Mouse (Mus musculus): ENCODE data around the gene Eml6. TPM values are rescaled to one million over a fixed set of nuclear protein-coding genes. Genes with fewer than 3 reads are reported as not detected.

Gene Eml6
- polyA plus RNA-seq, 1 experiment from 2014 or later, result 0.57 TPM

GRCm38 (mm10) chr11:29747881-29748280, 278.0 kb downstream of the Eml6 start:
- Histone ChIP-seq H3K36me3 (peaks cover 12% of the 10 kb centered on the region), H3K4me2 (no peak overlapping the region), H3K27me3 (no peaks in the 10 kb centered on the region), H3K27ac (no peak overlapping the region), H3K9ac (no peak overlapping the region), H3K4me1 (replicated peaks) (0 out of 2 replicates have a peak, but pooled peaks cover 2% of the 10 kb centered on the region), H3K9me3 (replicated peaks) (no peaks in the 10 kb centered on the region), H3K4me3 (no peak overlapping the region)
- no peak for ATAC-seq (replicated peaks; ENCODE audit: insufficient number of reproducible peaks, insufficient read depth, low FRiP score, low read depth)
- WGBS, result 47% methylated on average over 1 of the region's 1 CpGs

GRCm38 (mm10) chr11:29747365-29747764, 278.5 kb downstream of the Eml6 start:
- Histone ChIP-seq H3K27ac (no peak overlapping the region), H3K4me3 (no peak overlapping the region), H3K27me3 (no peaks in the 10 kb centered on the region), H3K4me1 (replicated peaks) (0 out of 2 replicates have a peak, but pooled peaks cover 2% of the 10 kb centered on the region), H3K9ac (no peak overlapping the region), H3K4me2 (no peak overlapping the region), H3K9me3 (replicated peaks) (no peaks in the 10 kb centered on the region), H3K36me3 (peaks cover 16% of the 10 kb centered on the region)
- whole genome bisulfite sequencing, result 90% methylated on average over 3 of the region's 3 CpGs
- ATAC-seq (replicated peaks; ENCODE audit: insufficient number of reproducible peaks, insufficient read depth, low FRiP score, low read depth), result no peak

- 85% methylated on average over 9 of the region's 9 CpGs for WGBS
- Histone ChIP-seq H3K9me3 (replicated peaks) (no peaks in the 10 kb centered on the region), H3K27ac (no peak overlapping the region), H3K9ac (no peak overlapping the region), H3K36me3 (peaks cover 25% of the 10 kb centered on the region), H3K4me3 (no peak overlapping the region), H3K4me1 (replicated peaks) (no peaks in the 10 kb centered on the region), H3K4me2 (no peak overlapping the region), H3K27me3 (no peaks in the 10 kb centered on the region)
- ATAC-seq (replicated peaks; ENCODE audit: insufficient number of reproducible peaks, insufficient read depth, low FRiP score, low read depth), result no peak
Measured at GRCm38 (mm10) chr11:29746203-29746602, 279.6 kb downstream of the Eml6 start.

- no peak for ATAC-seq (replicated peaks; ENCODE audit: insufficient number of reproducible peaks, insufficient read depth, low FRiP score, low read depth)
- WGBS, result 69% methylated on average over 2 of the region's 2 CpGs
- H3K27me3 ChIP-seq, result no peaks in the 10 kb centered on the region
- peaks cover 25% of the 10 kb centered on the region for H3K36me3 ChIP-seq
- H3K9ac ChIP-seq, result no peak overlapping the region
- H3K4me1 ChIP-seq (replicated peaks), result no peaks in the 10 kb centered on the region
- no peak overlapping the region for H3K27ac ChIP-seq
- no peak overlapping the region for H3K4me3 ChIP-seq
- H3K4me2 ChIP-seq, result no peak overlapping the region
- H3K9me3 ChIP-seq (replicated peaks), result no peaks in the 10 kb centered on the region
Measured at GRCm38 (mm10) chr11:29745513-29745912, 280.3 kb downstream of the Eml6 start.

- Histone ChIP-seq H3K4me1 (replicated peaks) (0 out of 2 replicates have a peak, but pooled peaks cover under 1% of the 10 kb centered on the region), H3K9me3 (replicated peaks) (no peaks in the 10 kb centered on the region), H3K27me3 (no peaks in the 10 kb centered on the region), H3K9ac (no peak overlapping the region), H3K36me3 (peaks cover 25% of the 10 kb centered on the region), H3K4me2 (no peak overlapping the region), H3K4me3 (no peak overlapping the region), H3K27ac (no peak overlapping the region)
- WGBS, result 91% methylated on average over 5 of the region's 5 CpGs
- no peak for ATAC-seq (replicated peaks; ENCODE audit: insufficient number of reproducible peaks, insufficient read depth, low FRiP score, low read depth)
Measured at GRCm38 (mm10) chr11:29744760-29745430, 280.9 kb downstream of the Eml6 start.

GRCm38 (mm10) chr11:29739752-29740151, 286.1 kb downstream of the Eml6 start:
- peaks cover 8% of the 10 kb centered on the region for H3K4me1 ChIP-seq (replicated peaks)
- H3K4me3 ChIP-seq, result no peak overlapping the region
- no peaks in the 10 kb centered on the region for H3K9me3 ChIP-seq (replicated peaks)
- peaks cover 33% of the 10 kb centered on the region for H3K36me3 ChIP-seq
- ATAC-seq (replicated peaks; ENCODE audit: insufficient number of reproducible peaks, insufficient read depth, low FRiP score, low read depth), result no peak
- 88% methylated on average over 2 of the region's 2 CpGs for WGBS
- H3K27me3 ChIP-seq, result no peaks in the 10 kb centered on the region
- H3K9ac ChIP-seq, result no peak overlapping the region
- H3K4me2 ChIP-seq, result no peak overlapping the region
- no peak overlapping the region for H3K27ac ChIP-seq

GRCm38 (mm10) chr11:29727901-29728300, 297.9 kb downstream of the Eml6 start:
- Histone ChIP-seq H3K9me3 (replicated peaks) (no peaks in the 10 kb centered on the region), H3K27me3 (no peaks in the 10 kb centered on the region), H3K9ac (no peak overlapping the region), H3K4me3 (no peak overlapping the region), H3K4me2 (no peak overlapping the region), H3K4me1 (replicated peaks) (no peaks in the 10 kb centered on the region; the same call in 1 of the 2 replicates), H3K27ac (no peak overlapping the region), H3K36me3 (peaks cover 8% of the 10 kb centered on the region; the same call in 1 of the 2 replicates)
- 84% methylated on average over 1 of the region's 1 CpGs for WGBS
- ATAC-seq (replicated peaks; ENCODE audit: insufficient number of reproducible peaks, insufficient read depth, low FRiP score, low read depth), result no peak

- WGBS, result 74% methylated on average over 1 of the region's 1 CpGs
Measured at GRCm38 (mm10) chr11:29725610-29726009, 300.2 kb downstream of the Eml6 start.

GRCm38 (mm10) chr11:29725167-29725566, 300.7 kb downstream of the Eml6 start:
- no peak overlapping the region for H3K9ac ChIP-seq
- no peak overlapping the region for H3K27ac ChIP-seq
- no peaks in the 10 kb centered on the region for H3K27me3 ChIP-seq
- H3K36me3 ChIP-seq, result peaks cover 8% of the 10 kb centered on the region; the same call in 1 of the 2 replicates
- H3K4me3 ChIP-seq, result no peak overlapping the region
- no peak overlapping the region for H3K4me2 ChIP-seq
- H3K4me1 ChIP-seq (replicated peaks), result peaks cover 2% of the 10 kb centered on the region; the same call in 1 of the 2 replicates
- ATAC-seq (replicated peaks; ENCODE audit: insufficient number of reproducible peaks, insufficient read depth, low FRiP score, low read depth), result no peak
- no peaks in the 10 kb centered on the region for H3K9me3 ChIP-seq (replicated peaks)

More at GRCm38 (mm10) chr11:29725610-29726009, 300.2 kb downstream of the Eml6 start:
- H3K4me3 ChIP-seq, result no peak overlapping the region
- peaks cover 2% of the 10 kb centered on the region; the same call in 1 of the 2 replicates for H3K4me1 ChIP-seq (replicated peaks)
- H3K36me3 ChIP-seq, result peaks cover 8% of the 10 kb centered on the region; the same call in 1 of the 2 replicates
- no peak overlapping the region for H3K9ac ChIP-seq
- ATAC-seq (replicated peaks; ENCODE audit: insufficient number of reproducible peaks, insufficient read depth, low FRiP score, low read depth), result no peak
- H3K9me3 ChIP-seq (replicated peaks), result no peaks in the 10 kb centered on the region
- H3K4me2 ChIP-seq, result no peak overlapping the region
- no peak overlapping the region for H3K27ac ChIP-seq
- H3K27me3 ChIP-seq, result no peaks in the 10 kb centered on the region

GRCm38 (mm10) chr11:29724213-29724612, 301.6 kb downstream of the Eml6 start:
- Histone ChIP-seq H3K27ac (no peak overlapping the region), H3K4me2 (no peak overlapping the region), H3K36me3 (peaks cover 7% of the 10 kb centered on the region; the same call in 1 of the 2 replicates), H3K9me3 (replicated peaks) (no peaks in the 10 kb centered on the region), H3K4me1 (replicated peaks) (peaks cover 2% of the 10 kb centered on the region; the same call in 1 of the 2 replicates), H3K9ac (no peak overlapping the region), H3K4me3 (no peak overlapping the region), H3K27me3 (no peaks in the 10 kb centered on the region)
- WGBS, result 97% methylated on average over 2 of the region's 2 CpGs
- no peak for ATAC-seq (replicated peaks; ENCODE audit: insufficient number of reproducible peaks, insufficient read depth, low FRiP score, low read depth)

- 66% methylated on average over 1 of the region's 1 CpGs for WGBS
- no peak for ATAC-seq (replicated peaks; ENCODE audit: insufficient number of reproducible peaks, insufficient read depth, low FRiP score, low read depth)
- Histone ChIP-seq H3K9ac (no peak overlapping the region), H3K4me3 (no peak overlapping the region), H3K4me1 (replicated peaks) (peaks cover 9% of the 10 kb centered on the region), H3K27me3 (no peaks in the 10 kb centered on the region), H3K9me3 (replicated peaks) (no peaks in the 10 kb centered on the region), H3K4me2 (no peak overlapping the region), H3K36me3 (0 out of 2 replicates have a peak, but pooled peaks cover 3% of the 10 kb centered on the region), H3K27ac (no peak overlapping the region)
Measured at GRCm38 (mm10) chr11:29719597-29719996, 306.2 kb downstream of the Eml6 start.

- peak overlapping the region; percentile 12; the same call in 1 of the 2 replicates for H3K27ac ChIP-seq
- no peak for ATAC-seq (replicated peaks; ENCODE audit: insufficient number of reproducible peaks, insufficient read depth, low FRiP score, low read depth)
Measured at GRCm38 (mm10) chr11:29718541-29718940, 307.3 kb downstream of the Eml6 start.

More at GRCm38 (mm10) chr11:29718541-29718940, 307.3 kb downstream of the Eml6 start:
- Histone ChIP-seq H3K4me3 (no peak overlapping the region), H3K9me3 (replicated peaks) (no peaks in the 10 kb centered on the region), H3K4me1 (replicated peaks) (peaks cover 9% of the 10 kb centered on the region), H3K4me2 (no peak overlapping the region), H3K27me3 (no peaks in the 10 kb centered on the region), H3K36me3 (no peaks in the 10 kb centered on the region; the same call in 1 of the 2 replicates), H3K9ac (no peak overlapping the region)
- WGBS, result 50% methylated on average over 6 of the region's 6 CpGs
